Mouse (Mus musculus) cerebellum, adult 9-11 months (tissue): ENCODE results near the gene Slc2a1.

Source experiments
- DNase-seq: peaks from one replicate; pipeline ENCODE4 v3.0.0; 2022

Slc2a1 gene

DNA sequence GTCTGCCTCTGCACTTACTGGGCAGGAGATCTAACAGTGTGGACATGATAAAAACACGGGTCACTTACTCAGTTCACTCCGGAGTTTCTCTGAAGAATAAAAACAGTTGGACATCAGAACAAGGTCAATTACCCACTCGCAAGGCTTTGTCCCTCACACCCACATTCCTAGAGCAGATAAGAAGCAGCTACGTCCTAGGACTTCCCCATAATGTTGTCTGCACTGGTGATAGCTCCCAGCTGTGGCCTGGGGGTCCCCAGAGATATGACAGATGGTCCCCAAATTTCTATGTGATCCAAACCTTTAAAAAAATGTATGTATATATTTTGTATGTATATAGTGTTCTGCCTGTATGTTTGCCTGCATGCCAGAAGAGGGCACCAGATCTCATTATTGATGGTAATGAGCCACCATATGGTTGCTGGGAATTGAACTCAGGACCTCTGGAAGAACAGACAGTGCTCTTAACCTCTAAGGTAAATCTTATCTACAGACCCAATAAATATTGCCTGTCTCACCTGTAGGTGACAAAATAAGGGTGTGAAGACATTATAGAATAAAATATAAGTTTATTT lies 71.7 kb downstream of the Slc2a1 start:
- no peak for DNase-seq

GRCm38 (mm10) chr4:119181456-119181855 lies 72.9 kb downstream of the Slc2a1 start:
- DNase-seq = no peak

GRCm38 (mm10) chr4:119183525-119183924 lies 75.0 kb downstream of the Slc2a1 start:
- no peak for DNase-seq

DNA sequence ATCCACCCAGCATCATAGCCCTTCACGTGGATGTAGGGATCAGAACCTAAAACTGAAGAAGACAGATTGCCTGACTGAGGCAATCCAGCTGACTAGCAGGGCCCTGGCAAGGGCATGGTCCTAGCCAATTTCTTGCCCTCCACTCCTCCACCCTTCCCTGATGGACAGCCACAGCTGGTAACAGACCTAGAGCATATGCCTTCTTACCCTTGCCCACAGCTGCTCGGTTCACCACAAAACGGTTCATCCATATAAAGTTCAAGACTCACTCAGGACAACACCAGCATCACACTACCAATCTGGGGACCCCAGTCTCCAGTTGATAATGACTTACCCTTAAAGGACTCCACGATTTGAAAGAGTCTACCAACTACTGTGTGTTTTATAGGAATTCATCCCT lies 77.3 kb downstream of the Slc2a1 start:
- DNase-seq = no peak
